Mouse (Mus musculus): ENCODE data around the gene BC004004. TPM values are rescaled to one million over a fixed set of nuclear protein-coding genes. Genes with fewer than 3 reads are reported as not detected.

The BC004004 gene
- polyA plus RNA-seq, 1 experiment: 120 TPM

DNA sequence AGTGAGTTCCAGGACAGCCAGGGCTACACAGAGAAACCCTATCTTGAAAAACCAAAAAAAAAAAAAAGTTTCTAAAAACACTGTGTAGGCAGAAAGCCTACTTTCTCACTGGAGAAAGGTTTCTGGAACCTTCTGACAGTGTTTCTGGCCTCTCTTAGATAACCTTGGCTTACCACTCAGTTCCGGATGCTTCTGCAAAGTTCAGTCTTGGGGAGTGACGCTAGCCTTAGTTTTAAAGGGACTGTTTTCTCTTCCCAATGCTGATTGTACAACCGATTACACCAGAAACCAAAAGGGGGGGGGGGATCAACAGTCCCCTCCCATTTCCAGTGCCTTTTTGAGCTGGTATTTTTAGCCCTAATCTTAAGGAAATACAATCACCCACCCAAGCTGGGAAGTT is 55.0 kb downstream of the BC004004 start:
- H3K27me3 ChIP-seq (ENCODE audit: control insufficient read depth, insufficient read depth, insufficient read length): no peaks in the 10 kb centered on the region
- H3K79me2 ChIP-seq (ENCODE audit: control insufficient read depth, insufficient read depth): no peaks in the 10 kb centered on the region
- no peak overlapping the region for H3ac ChIP-seq (ENCODE audit: control insufficient read depth, insufficient read length)
- TF ChIP-seq E2F4 (IDR thresholded peaks at IDR 0.05; ENCODE audit: insufficient read depth): no peak
- TF ChIP-seq USF1 (IDR thresholded peaks at IDR 0.05; ENCODE audit: low read depth): no peak
- TF ChIP-seq CEBPB (IDR thresholded peaks at IDR 0.05; ENCODE audit: insufficient read depth, poor library complexity, severe bottlenecking): no peak
- TF ChIP-seq SRF (IDR thresholded peaks at IDR 0.05; ENCODE audit: control insufficient read depth, insufficient read length, low read depth): no peak
- TF ChIP-seq TCF3 (IDR thresholded peaks at IDR 0.05; ENCODE audit: insufficient read length, low read depth): no peak
- TF ChIP-seq MYOD1 (IDR thresholded peaks at IDR 0.05; ENCODE audit: control insufficient read depth in 1 of 3, insufficient read length in 2 of 3, low read depth in 2 of 3): no peak
- no peak for TF ChIP-seq TCF12 (IDR thresholded peaks at IDR 0.05; ENCODE audit: insufficient read depth, poor library complexity, severe bottlenecking)
- TF ChIP-seq REST (IDR thresholded peaks at IDR 0.05; ENCODE audit: insufficient read depth, insufficient read length): no peak
- TF ChIP-seq POLR2A (IDR thresholded peaks at IDR 0.05; ENCODE audit: insufficient read length, low read depth): no peak
- no peak for TF ChIP-seq MAX (IDR thresholded peaks at IDR 0.05; ENCODE audit: low read depth)
- TF ChIP-seq POLR2AphosphoS2 (IDR thresholded peaks at IDR 0.05; ENCODE audit: insufficient read length, low read depth): no peak
- H3K36me3 ChIP-seq (ENCODE audit: control insufficient read depth, insufficient read depth): no peaks in the 10 kb centered on the region
- no peak overlapping the region for H3K4me2 ChIP-seq (ENCODE audit: low read depth)
- H3K4me3 ChIP-seq: no peak overlapping the region

DNA sequence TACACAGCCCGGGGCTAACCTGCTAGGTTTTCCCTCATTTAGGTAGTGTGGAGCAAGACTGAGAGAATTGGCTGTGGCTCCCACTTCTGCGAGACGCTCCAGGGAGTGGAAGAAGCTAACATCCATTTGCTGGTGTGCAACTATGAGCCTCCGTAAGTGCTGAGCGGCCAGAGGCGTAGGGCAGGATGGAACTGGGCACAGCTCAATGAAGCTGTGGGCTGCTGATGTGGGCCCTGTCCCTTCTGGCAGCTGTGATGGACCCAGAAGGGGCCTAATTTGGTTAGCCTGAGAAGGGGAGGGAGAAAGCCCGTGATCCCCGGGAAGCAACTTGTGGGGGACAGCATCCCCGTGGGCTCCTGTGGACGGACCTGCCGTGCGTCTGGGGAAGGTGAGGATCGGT is 57.2 kb downstream of the BC004004 start:
- Histone ChIP-seq H3ac (ENCODE audit: control insufficient read depth, insufficient read length) (no peak overlapping the region), H3K27me3 (ENCODE audit: control insufficient read depth, insufficient read depth, insufficient read length) (no peaks in the 10 kb centered on the region), H3K79me2 (ENCODE audit: control insufficient read depth, insufficient read depth) (no peaks in the 10 kb centered on the region), H3K36me3 (ENCODE audit: control insufficient read depth, insufficient read depth) (no peaks in the 10 kb centered on the region), H3K4me3 (no peak overlapping the region), H3K4me2 (ENCODE audit: low read depth) (no peak overlapping the region)
- TF ChIP-seq REST (IDR thresholded peaks at IDR 0.05; ENCODE audit: insufficient read depth, insufficient read length): no peak
- TF ChIP-seq USF1 (IDR thresholded peaks at IDR 0.05; ENCODE audit: low read depth): no peak
- no peak for TF ChIP-seq E2F4 (IDR thresholded peaks at IDR 0.05; ENCODE audit: insufficient read depth)
- TF ChIP-seq POLR2AphosphoS2 (IDR thresholded peaks at IDR 0.05; ENCODE audit: insufficient read length, low read depth): no peak
- TF ChIP-seq TCF12 (IDR thresholded peaks at IDR 0.05; ENCODE audit: insufficient read depth, poor library complexity, severe bottlenecking): no peak

DNA sequence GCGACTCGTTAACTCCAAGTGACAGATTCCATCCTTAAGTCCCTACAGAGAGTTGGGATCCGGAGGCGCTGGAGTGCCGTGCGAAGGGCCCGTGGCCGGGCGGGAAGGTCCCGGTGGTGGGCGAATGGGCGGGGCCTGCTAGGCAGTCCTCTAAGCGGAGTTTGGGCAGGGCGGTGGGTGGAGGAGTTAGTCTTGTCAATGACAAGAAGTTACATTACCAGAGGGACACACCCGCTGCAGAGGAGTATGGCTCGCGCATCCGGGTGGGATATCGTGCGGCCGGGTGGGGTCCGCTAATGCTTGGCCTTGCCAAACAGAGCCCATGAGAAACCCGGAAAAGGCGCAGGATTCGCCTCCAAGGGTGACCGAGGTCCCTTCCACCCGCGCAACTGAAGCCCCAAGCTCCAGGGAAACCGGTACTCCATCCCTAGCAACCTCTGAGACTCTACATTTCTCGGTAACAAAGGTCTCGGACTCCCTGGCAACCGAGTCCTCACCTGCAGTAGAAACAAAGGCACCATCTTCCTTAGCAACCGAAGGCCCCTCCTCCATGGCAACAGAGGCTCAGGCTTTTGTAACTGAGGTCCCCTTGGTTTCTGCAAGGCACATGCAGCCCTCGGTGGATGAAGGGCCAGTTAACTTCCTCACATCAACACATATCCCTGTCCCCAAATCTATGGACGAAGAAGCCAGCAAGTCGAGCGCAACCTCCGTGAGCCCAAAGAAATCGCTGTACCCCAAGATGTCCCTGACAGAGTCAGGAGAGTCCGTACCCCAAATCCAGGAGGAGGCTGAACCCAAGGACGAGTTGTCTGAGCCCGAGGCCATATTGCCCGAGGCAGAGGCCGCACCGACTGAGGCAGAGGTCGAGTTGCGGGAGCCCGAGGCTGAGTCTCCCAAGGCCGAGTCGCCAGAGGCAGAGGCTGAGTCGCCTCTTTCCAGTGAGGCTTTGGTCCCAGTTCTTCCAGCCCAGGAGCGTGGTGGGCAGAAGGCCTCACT is 58.2 kb downstream of the BC004004 start:
- TF ChIP-seq REST (IDR thresholded peaks at IDR 0.05; ENCODE audit: insufficient read depth, insufficient read length): no peak
- TF ChIP-seq MYOD1 (IDR thresholded peaks at IDR 0.05; ENCODE audit: control insufficient read depth in 1 of 3, insufficient read length in 2 of 3, low read depth in 2 of 3): no peak
- Histone ChIP-seq H3K79me2 (ENCODE audit: control insufficient read depth, insufficient read depth) (no peaks in the 10 kb centered on the region), H3ac (ENCODE audit: control insufficient read depth, insufficient read length) (no peak overlapping the region), H3K4me2 (ENCODE audit: low read depth) (no peak overlapping the region), H3K27me3 (ENCODE audit: control insufficient read depth, insufficient read depth, insufficient read length) (no peaks in the 10 kb centered on the region), H3K36me3 (ENCODE audit: control insufficient read depth, insufficient read depth) (peaks cover under 1% of the 10 kb centered on the region), H3K4me3 (no peak overlapping the region)

DNA sequence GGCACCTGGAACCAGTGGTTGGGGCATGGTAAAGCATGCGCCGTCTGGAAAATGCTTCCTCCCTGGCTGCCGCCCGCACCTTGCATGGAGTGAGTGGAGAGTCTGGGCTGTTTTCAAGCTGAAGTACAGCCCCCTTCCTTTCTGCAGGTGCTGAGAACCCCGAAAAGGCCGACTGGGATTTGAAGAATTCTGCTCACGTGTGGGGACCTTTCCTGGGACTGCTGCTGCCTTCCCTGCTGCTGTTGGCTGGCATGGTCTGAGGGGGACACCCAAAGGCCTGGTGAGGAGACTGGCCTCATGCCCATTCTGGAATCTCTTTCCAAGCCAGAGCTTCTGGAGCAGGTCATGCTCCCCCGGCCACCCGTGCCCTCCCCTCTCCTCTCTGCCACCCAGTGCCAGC is 59.1 kb downstream of the BC004004 start:
- no peak overlapping the region for H3ac ChIP-seq (ENCODE audit: control insufficient read depth, insufficient read length)
- peaks cover 7% of the 10 kb centered on the region for H3K36me3 ChIP-seq (ENCODE audit: control insufficient read depth, insufficient read depth)
- H3K79me2 ChIP-seq (ENCODE audit: control insufficient read depth, insufficient read depth): no peaks in the 10 kb centered on the region
- no peak for TF ChIP-seq MYOG (IDR thresholded peaks at IDR 0.05; ENCODE audit: control insufficient read depth in 1 of 3, insufficient read depth in 1 of 3, insufficient read length in 2 of 3, low read depth in 2 of 3)
- TF ChIP-seq MAX (IDR thresholded peaks at IDR 0.05; ENCODE audit: low read depth): no peak
- TF ChIP-seq POLR2AphosphoS2 (IDR thresholded peaks at IDR 0.05; ENCODE audit: insufficient read length, low read depth): peak; percentile 25
- TF ChIP-seq MYOD1 (IDR thresholded peaks at IDR 0.05; ENCODE audit: control insufficient read depth in 1 of 3, insufficient read length in 2 of 3, low read depth in 2 of 3): no peak
- no peaks in the 10 kb centered on the region for H3K27me3 ChIP-seq (ENCODE audit: control insufficient read depth, insufficient read depth, insufficient read length)
- no peak overlapping the region for H3K4me2 ChIP-seq (ENCODE audit: low read depth)
- no peak overlapping the region for H3K4me3 ChIP-seq

DNA sequence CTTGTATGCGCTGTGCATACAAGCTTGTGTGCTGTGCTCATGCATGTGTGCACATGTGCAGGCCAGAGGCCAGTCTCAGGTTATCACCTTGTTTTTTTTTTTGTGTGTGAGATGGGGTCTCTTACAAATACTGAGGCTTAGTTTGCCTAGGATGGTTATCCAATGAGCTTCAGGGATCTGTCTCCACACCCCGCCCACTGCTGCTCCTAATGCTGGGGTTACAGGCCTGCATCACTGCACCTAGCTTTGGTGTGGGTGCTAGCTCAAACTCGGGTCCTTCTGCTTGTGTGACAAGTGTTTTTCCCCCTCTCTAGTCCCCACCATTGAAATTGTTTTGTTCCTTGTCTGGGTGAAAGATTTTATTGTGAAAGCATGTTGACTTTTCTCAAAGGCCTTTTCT is 61.6 kb downstream of the BC004004 start:
- no peak for TF ChIP-seq CEBPB (IDR thresholded peaks at IDR 0.05; ENCODE audit: insufficient read depth, poor library complexity, severe bottlenecking)
- TF ChIP-seq POLR2AphosphoS2 (IDR thresholded peaks at IDR 0.05; ENCODE audit: insufficient read length, low read depth): no peak
- TF ChIP-seq MYOG (IDR thresholded peaks at IDR 0.05; ENCODE audit: control insufficient read depth in 1 of 3, insufficient read depth in 1 of 3, insufficient read length in 2 of 3, low read depth in 2 of 3): no peak
- TF ChIP-seq USF1 (IDR thresholded peaks at IDR 0.05; ENCODE audit: low read depth): no peak
- no peak for TF ChIP-seq REST (IDR thresholded peaks at IDR 0.05; ENCODE audit: insufficient read depth, insufficient read length)
- TF ChIP-seq SRF (IDR thresholded peaks at IDR 0.05; ENCODE audit: control insufficient read depth, insufficient read length, low read depth): no peak
- TF ChIP-seq TCF12 (IDR thresholded peaks at IDR 0.05; ENCODE audit: insufficient read depth, poor library complexity, severe bottlenecking): no peak
- TF ChIP-seq E2F4 (IDR thresholded peaks at IDR 0.05; ENCODE audit: insufficient read depth): no peak
- TF ChIP-seq TCF3 (IDR thresholded peaks at IDR 0.05; ENCODE audit: insufficient read length, low read depth): no peak
- no peak for TF ChIP-seq POLR2A (IDR thresholded peaks at IDR 0.05; ENCODE audit: insufficient read length, low read depth)
- TF ChIP-seq MYOD1 (IDR thresholded peaks at IDR 0.05; ENCODE audit: control insufficient read depth in 1 of 3, insufficient read length in 2 of 3, low read depth in 2 of 3): no peak
- no peak for TF ChIP-seq MAX (IDR thresholded peaks at IDR 0.05; ENCODE audit: low read depth)
- H3K36me3 ChIP-seq (ENCODE audit: control insufficient read depth, insufficient read depth): peaks cover 13% of the 10 kb centered on the region

More for the DNA sequence above, 61.6 kb downstream of the BC004004 start:
- H3ac ChIP-seq (ENCODE audit: control insufficient read depth, insufficient read length): no peak overlapping the region
- H3K4me3 ChIP-seq: no peak overlapping the region
- no peaks in the 10 kb centered on the region for H3K27me3 ChIP-seq (ENCODE audit: control insufficient read depth, insufficient read depth, insufficient read length)
- peak overlapping the region; percentile 7 for H3K4me2 ChIP-seq (ENCODE audit: low read depth)
- no peaks in the 10 kb centered on the region for H3K79me2 ChIP-seq (ENCODE audit: control insufficient read depth, insufficient read depth)
